Mouse (Mus musculus): Measurements from ENCODE around the gene Slc5a3.
"Not testable (repeated sequence)": the region's sequence is repeated elsewhere in the genome, so short reads cannot be mapped to it uniquely, and the experiment has no call there.

The Slc5a3 gene

DNA sequence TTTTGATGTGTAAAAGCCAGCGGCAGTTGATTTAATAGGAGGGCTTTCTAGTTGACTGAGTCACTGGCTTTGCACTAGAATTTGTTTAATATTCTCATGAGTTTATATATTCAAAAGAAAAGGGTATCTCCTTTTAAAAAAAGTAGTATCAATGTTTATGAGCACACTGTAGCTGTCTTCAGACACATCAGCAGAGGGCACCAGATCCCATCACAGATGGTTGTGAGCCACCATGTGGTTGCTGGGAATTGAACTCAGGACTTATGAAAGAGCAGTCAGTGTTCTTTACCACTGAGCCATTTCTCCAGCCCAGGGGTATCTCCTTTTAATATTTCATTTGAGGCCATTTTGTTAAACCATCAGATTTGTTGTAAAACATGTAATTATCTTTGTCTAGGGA lies 4.7 kb downstream of the Slc5a3 start:
- no peak for DNase-seq (ENCODE audit: low spot score in 2 of 2)

GRCm38 (mm10) chr16:92064801-92065200 lies 6.7 kb downstream of the Slc5a3 start:
- DNase-seq (ENCODE audit: low spot score in 2 of 2) = no peak

DNA sequence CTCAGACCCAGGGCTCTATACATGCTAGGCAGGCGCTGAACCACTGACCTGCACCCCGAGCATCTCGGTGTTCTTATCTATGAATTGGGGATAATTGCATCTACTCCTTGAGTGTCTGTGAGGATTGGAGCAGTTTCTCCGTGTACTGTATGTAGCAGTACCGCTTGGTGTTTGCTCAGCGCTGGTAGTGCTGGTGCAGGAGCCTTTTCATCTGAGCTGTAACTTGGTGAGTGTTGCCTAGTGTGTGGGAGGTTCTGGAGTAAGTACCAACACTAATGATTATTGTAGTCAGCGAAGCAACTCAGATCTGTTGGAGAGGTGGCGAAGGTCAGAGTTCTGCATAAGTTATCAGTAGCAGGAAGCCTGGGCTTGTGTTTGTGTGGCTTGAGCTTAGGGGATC lies 12.2 kb downstream of the Slc5a3 start:
- DNase-seq (ENCODE audit: low spot score in 2 of 2) = no peak

GRCm38 (mm10) chr16:92076797-92077196 lies 18.7 kb downstream of the Slc5a3 start:
- no peak for DNase-seq (ENCODE audit: low spot score in 2 of 2)

DNA sequence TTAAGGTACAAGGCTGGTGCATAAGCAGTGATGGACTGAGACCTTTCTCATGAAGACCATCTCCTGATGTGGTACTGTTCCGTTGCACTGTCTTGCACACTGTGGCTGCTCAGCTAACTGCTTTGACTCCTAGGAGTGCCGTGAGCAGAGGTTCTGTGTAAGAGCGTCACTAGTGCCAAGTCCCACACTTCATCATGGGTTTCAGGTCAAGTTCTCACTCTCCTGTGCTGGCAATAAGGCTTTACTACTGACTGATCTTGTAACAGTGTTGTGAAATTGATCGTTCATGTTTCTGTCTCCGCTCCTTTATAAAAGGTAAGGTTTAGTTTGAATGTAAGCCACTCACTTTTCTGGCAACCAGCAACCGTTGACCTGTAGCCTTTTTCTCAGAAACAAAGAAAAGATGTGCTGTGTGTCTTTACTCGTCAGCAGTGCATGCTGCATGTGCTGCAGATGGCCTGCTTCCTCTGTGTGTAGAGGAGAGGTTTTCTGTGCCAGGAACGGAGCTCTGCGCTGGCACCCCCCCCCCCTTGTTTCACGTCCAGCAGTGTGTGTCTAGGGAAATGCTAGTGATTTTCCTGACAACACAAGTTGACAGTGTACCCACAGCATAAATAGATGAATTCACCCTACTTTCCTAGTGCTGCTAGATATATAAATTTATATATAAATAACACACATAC lies 25.8 kb downstream of the Slc5a3 start:
- no peak for DNase-seq (ENCODE audit: low spot score in 2 of 2)

GRCm38 (mm10) chr16:92089225-92089624 lies 31.1 kb downstream of the Slc5a3 start:
- no peak for DNase-seq (ENCODE audit: low spot score in 2 of 2)

GRCm38 (mm10) chr16:92091876-92092275 lies 33.8 kb downstream of the Slc5a3 start:
- no peak for DNase-seq (ENCODE audit: low spot score in 2 of 2)

DNA sequence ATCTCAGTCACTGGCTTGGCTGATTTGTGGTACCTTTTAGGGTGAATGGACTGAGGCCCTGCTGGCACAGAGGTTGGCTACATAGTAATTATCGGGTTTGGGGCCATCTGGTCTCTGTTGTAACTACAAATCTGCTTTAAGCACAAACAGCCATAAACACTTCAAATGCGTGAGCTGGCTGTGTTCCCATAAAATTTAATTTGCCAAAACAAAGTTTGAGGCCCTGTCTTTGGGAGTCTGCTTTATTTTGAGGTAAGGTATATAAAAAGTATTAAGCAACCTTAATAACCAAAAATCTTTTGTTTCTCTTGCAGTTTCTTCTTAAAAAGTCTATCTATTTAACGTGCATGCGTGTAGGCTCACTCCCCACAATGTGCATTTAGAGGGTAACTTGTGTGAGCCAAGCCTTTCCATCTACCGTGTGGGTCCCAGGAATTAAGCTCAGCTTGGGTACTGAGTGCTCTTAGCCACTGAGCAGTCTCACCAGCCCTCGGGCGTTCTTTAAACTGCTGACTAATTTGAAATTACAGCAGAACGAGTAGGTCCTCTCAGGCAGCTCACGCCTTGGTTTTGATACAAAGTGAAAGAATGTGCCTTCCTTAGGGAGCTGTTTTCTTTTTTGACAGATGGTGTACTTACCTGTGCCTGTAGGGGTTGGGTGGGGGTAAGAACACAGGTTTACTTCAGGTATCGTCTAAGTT lies 40.4 kb downstream of the Slc5a3 start:
- DNase-seq (ENCODE audit: low spot score in 2 of 2) = no peak

DNA sequence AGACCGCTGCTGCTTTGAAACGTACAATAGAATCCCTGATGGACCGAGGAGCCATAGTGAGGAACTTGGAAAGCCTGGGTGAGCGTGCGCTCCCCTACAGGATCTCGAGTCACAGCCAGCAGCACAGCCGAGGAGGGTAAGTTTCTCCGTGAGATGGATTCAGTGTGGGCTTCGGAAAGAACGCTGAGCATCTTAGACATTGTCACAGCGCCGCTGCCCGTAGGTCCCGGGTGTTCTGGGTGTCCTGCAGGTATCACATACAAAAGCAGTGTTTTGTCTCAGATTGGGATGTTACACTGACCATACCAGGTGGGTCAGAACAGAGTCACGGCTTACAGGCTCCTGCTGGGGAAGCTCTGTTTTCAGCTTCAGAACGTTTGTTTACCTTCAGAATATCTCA lies 41.5 kb downstream of the Slc5a3 start:
- DNase-seq (ENCODE audit: low spot score in 2 of 2) = no peak

- DNase-seq (ENCODE audit: low spot score in 2 of 2) = no peak
These were observed 42.0 kb downstream of the Slc5a3 start for GRCm38 (mm10) chr16:92100111-92100510.

GRCm38 (mm10) chr16:92102115-92102514 lies 44.0 kb downstream of the Slc5a3 start:
- no peak for DNase-seq (ENCODE audit: low spot score in 2 of 2)

- DNase-seq (ENCODE audit: low spot score in 2 of 2) = not testable (repeated sequence)
These were observed 44.8 kb downstream of the Slc5a3 start for GRCm38 (mm10) chr16:92102931-92103330.

DNA sequence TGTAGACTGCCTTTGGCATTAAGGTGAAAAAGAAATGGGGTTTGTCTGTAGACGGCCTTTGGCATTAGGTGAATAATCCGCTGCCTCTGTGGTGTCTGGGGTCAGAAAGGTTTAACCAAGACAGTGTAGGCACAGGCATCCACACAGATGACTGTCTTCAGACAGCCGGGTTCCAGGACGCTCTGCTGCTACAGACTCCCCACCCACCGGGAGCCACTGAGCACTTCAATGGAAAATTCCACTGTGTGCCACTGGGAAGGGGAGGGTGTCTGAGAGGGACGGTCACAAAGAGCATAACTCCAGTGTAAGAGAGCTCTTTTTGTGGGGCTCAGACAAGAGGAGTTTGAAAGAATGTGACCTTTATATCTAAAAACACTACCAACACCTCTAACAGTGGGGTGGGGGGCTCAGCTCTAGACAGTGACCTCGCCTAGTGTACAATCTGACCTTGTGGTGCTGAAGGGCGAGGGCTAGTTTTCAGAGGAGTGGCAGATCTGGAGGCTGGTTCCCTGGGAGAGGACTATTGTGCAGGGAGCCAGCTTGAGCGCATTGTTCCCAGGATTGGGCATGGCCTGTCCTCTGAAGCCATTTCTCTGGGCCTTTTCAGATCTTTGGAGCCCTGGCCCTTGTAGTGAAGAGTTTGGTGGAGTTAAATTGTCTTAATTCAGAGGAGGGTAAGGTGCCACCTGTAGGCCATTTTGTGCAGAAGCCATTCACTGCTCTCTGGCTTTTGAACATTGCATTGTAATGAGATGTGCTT lies 45.6 kb downstream of the Slc5a3 start:
- no peak for DNase-seq (ENCODE audit: low spot score in 2 of 2)

DNA sequence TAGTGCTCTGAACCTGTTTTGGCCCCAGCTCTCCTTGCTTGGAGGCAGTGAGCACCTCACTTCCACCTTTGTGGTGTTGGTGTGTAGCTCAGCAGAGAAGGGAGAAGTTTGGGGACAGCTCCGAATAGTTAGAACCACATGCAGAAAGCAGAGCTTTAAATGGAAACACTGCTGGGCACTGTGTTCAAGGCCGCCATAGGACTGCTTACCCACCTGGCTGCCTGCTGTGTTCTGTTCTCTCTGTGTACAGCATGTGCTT lies 46.1 kb downstream of the Slc5a3 start:
- DNase-seq (ENCODE audit: low spot score in 2 of 2) = no peak

- DNase-seq (ENCODE audit: low spot score in 2 of 2) = no peak
These were observed 46.8 kb downstream of the Slc5a3 start for GRCm38 (mm10) chr16:92104951-92105350.

GRCm38 (mm10) chr16:92105631-92106030 lies 47.5 kb downstream of the Slc5a3 start:
- DNase-seq (ENCODE audit: low spot score in 2 of 2) = no peak

- no peak for DNase-seq (ENCODE audit: low spot score in 2 of 2)
These were observed 49.2 kb downstream of the Slc5a3 start for GRCm38 (mm10) chr16:92107346-92107745.

DNA sequence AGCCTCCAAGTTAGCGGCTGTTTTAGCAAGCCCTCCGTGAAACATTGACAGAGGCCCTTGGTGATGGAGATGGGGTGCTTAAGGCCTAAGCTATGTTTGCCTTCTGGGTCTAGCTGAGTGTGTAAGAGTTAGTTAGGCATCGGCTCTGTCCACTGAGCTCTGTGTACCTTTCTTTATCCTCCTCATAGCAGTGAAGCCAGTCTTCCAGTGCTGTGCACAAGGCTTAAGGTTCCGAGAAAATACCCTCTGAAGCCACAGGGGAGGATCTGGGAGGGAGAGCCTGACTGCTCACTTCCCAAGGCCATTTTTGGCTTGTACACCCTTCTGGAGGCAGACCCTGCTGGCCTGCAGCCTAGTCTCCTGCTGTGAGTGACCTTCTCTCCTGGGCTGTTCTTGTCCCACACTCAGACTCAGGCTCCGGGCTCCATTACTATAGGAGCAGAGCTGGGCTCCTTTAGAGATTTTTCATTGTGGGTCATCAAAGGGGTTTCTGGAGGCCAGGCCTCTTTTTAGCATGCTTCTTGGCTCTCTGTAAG lies 56.7 kb downstream of the Slc5a3 start:
- no peak for DNase-seq (ENCODE audit: low spot score in 2 of 2)

- DNase-seq (ENCODE audit: low spot score in 2 of 2) = peak; percentile 52 to 63
These were observed 57.7 kb downstream of the Slc5a3 start for GRCm38 (mm10) chr16:92115611-92116421.

DNA sequence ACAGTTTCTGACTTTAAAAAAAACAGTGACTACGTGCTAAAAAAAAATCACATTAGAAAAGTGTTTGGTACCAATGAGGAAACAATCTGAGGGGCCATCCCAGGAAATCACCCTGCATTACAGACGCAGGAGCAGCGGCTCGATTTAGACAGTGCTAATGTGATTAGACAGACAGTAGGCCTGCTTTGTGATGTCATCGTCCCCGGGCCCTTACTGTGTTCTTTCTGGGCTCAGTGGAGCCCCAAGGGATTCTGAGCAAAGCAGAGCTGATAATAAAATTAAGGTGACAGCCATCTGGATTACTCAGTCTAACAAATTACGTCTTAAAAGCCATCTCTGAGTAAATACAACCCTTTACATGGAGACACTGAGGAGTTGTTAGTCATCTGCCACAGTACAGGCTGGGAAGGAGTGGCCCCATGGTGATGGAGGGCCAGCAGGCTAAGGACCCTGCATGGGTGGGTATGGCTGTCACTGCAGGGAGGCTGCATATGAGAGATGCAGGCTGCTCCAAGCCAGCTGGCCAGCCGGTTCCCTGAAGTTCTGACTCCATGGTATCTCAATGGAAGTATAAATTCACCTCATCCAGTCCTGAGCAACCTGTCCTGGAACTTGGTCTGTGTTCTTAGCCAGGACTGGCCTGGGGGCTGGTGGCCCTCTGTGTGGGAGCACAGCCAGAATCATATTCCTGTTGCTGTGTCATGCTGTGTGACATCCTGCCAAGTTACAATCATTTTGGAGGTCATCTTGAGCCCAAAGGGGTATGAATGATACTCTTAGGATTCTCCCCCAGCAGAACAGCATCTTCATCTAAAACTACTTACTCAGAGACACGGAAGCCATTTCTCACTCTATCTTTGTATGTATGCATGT lies 59.5 kb downstream of the Slc5a3 start:
- DNase-seq (ENCODE audit: low spot score in 2 of 2) = no peak

- no peak for DNase-seq (ENCODE audit: low spot score in 2 of 2)
These were observed 60.9 kb downstream of the Slc5a3 start for GRCm38 (mm10) chr16:92119013-92119515.
